Mouse (Mus musculus) stomach, postnatal 0 days (tissue): Measurements from ENCODE around the gene Tmed8.

Experiments used
- CTCF ChIP-seq: IDR thresholded peaks from 2 replicates; pipeline ENCODE4 v1.5.1; 2016; ENCODE audit warnings: antibody characterized with exemption, low read depth, mild to moderate bottlenecking, moderate library complexity
- EP300 ChIP-seq: optimal IDR thresholded peaks from 2 replicates; pipeline ENCODE3; 2016; ENCODE audit warnings: antibody characterized with exemption

GRCm38 (mm10) chr12:87131619-87132018 lies 68.6 kb downstream of the Tmed8 start:
- TF ChIP-seq CTCF (peak; percentile 71), EP300 (no peak)
